Mouse (Mus musculus): ENCODE results near the gene Mrpl38.
"Not testable (repeated sequence)": the region's sequence is repeated elsewhere in the genome, so short reads cannot be mapped to it uniquely, and the experiment has no call there.

The Mrpl38 gene

DNA sequence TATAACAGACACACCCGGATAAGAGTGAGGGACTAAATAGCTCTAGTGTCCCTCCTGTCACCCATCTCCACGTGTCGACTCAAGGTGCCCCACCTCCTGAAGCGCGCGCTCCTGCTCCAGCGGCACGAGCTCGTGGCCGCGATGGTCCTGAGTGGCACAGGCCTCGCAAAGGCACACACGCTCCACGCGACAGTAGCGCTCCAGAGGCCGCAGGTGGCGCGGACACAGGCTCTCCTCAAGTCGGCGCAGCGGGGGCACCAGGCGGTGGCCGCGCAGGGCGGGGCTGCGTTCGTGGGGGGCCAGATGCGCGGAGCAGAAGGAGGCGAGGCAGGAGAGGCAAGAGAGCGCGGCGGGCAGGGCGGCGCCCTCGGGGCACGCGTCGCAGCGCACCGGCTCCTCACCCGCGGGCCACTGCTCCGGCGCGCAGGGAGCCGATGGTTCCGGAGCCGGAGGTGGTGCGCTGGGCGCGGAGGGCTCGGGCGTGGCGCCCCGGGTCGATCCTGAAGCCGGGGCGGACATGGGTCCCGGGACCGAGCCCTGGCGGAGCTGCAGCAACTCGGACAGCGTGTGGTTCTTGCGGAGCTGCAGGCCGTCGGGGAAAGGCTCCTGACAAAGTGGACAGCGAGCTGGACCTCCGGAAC lies 29.1 kb downstream of the Mrpl38 start:
- peak; percentile 97 for DNase-seq

DNA sequence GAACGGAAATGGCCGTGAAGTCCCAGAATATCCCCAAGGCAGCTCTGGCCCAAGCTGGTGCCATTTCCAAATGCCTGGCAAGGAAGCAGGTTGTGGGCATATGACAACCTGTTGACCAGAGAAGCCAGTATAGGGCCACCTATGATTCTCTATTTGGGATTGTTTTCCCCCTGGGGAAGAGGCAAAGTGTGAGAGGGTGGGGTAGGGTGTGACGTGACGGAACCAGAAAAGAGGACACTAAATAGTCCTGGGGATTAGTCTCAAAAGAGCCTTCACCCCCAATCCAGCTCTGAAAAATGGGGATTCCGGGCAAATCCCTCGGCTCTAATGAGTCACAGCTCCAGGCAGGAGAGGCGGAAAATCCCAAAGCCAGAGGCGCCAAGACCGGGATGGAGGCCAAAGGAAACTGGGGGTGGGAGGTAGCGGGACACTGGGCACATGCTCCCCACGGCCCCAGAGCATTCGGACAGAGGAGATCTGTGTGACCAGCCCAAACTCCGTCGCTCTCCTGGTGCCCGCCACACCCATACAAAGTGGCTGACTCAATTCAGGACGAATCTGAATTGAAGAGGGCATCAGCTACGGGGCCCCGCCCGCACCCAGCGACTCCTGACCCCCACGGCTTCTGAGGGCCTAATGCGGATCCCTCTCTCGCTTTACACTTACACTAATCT lies 30.1 kb downstream of the Mrpl38 start:
- DNase-seq = peak; percentile 99

- DNase-seq = peak; percentile 96
Measured at GRCm38 (mm10) chr11:116107777-116108285, 30.8 kb downstream of the Mrpl38 start.

DNA sequence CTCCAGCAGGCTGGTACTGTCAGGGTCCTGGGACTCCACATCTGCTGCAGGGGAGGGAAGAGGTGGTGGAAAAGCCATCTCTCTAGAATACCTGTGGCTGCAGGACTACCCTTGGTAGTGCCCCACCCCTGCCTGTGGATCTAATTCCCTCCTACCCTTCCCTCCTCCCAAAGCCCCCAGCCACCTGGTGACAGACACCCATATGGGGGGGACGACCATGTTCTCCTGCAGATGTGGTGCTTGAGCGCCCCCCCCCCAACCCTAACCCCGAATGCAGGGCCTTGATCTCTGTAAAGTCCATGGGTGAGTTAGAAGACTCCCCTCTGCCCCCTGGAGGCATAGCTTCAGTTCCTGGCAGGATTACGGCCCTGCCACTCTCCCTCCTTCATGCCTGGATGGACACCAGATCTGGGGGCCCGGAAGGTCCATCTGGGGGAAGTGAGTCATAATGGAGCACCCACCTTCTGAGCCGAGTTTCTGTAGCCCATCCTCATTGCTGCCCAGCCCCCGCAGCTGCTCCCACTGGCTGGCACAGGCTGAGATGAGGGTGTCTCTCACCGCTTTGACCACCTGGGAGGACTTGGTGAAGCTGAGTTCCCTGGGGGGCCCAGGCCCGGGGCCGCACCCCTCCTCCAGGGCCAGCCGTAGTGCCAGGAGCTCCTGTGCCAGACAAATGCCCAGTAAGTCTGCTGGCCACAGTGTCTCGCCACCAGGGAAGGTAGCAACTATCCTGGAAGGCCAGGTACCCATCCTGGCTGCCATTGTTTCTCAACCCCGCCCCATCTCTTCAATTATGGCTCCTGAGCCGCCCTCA lies 31.5 kb downstream of the Mrpl38 start:
- peak; percentile 97 for DNase-seq

- DNase-seq = peak; percentile 95
Measured at GRCm38 (mm10) chr11:116106154-116106962, 32.3 kb downstream of the Mrpl38 start.

- DNase-seq = no peak
Measured at GRCm38 (mm10) chr11:116105065-116105464, 33.6 kb downstream of the Mrpl38 start.

GRCm38 (mm10) chr11:116104006-116104646 lies 34.5 kb downstream of the Mrpl38 start:
- DNase-seq = peak; percentile 100

DNA sequence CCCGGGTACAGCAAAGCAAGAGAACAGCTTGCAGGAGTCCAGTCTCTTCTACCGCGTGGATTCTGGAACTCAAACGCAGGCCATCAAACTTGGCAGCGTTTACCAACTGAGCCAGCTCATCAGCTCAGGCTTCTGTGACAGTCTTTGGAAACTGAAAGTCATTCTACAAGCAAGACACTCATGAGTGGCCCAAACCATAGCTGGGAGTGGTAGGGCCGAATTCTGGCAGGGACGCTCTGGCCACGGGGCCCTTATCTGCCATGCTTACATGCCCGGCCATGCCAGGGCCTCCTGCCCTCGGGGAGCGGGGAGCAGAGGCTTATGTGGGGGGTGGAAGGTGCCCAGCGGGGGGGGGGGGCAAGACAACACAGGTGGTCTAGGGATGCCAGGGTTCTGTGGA lies 35.1 kb downstream of the Mrpl38 start:
- no peak for DNase-seq

- DNase-seq = no peak
Measured at GRCm38 (mm10) chr11:116102472-116102871, 36.2 kb downstream of the Mrpl38 start.

DNA sequence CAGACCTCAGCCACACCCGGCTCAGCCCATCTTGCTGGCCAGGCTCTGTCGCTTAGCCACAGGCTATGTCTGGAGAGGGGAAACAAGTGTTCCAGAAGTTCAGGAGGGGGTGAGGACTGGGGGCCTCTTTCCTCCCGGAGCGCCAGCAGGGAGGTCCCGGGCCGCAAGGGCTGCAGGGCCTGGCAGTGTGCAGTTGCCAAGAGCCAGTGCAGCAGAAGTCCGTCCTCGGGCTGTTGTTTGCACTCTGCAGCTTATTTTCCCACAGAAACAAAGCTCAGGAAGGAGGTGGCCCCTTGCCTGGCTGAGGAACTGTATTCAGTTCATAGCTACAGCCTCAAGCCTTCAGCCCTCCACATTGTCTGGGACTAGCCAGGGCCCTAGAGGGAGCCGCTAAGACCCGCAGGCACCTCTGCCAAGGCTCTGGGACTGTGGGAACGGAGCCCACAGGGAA lies 36.7 kb downstream of the Mrpl38 start:
- DNase-seq = peak; percentile 99

DNA sequence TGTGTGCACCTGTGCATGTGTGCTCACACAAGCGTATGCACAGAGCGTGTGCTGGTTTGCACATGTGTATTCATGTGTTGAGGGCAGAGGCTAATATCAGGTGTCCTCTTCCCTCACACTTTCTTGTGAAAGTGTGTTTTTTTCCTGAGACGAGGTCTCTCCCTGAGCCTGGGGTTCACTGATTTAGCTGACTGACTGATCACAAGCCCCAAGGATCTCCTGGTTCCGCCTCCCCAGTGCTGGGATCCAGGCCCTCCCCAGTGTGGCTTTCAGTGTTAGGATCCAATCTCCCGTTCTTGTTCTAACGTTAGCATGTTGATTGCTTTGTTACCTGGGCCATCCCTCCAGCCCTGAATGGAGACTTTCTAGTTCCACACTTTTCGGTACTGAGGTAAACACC lies 37.8 kb downstream of the Mrpl38 start:
- DNase-seq = peak; percentile 92

GRCm38 (mm10) chr11:116100385-116100784 lies 38.3 kb downstream of the Mrpl38 start:
- peak; percentile 100 for DNase-seq

- DNase-seq = peak; percentile 89
Measured at GRCm38 (mm10) chr11:116099462-116099861, 39.2 kb downstream of the Mrpl38 start.

DNA sequence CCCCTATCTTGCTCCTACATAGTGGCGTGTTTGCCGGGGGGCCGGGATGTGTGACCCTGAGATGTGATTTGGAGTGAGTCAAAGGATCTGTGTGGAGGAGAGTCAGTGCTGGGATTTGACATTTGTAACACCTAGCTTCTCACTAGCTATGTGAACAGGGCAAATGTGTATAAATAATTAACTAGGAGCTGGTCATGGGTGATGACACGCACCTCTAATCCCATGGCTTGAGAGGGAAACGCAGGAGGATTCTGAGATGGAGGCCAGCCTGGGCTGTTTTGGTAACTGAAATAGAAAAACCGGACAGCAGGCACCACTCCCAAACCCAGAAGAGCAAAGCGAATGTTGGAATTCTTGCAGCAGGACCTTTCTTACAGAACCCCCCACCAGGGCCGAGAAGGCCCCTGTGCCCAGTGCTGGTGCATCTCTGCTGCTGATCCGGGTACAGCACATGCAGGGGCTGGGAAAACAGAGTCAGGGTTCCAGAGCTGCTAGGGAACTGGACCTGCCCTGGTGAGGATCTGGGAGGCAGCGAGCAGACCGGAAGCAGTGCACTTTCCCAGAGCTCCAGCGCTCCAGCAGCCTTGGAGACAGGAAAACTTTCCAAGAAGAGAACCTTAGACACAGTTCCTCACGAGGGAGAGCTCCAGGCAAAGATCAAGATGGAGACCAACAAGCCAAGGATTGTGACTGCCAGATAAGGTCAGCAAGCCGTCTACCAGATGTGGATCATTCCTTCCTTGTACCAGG lies 39.8 kb downstream of the Mrpl38 start:
- peak; percentile 97 for DNase-seq

DNA sequence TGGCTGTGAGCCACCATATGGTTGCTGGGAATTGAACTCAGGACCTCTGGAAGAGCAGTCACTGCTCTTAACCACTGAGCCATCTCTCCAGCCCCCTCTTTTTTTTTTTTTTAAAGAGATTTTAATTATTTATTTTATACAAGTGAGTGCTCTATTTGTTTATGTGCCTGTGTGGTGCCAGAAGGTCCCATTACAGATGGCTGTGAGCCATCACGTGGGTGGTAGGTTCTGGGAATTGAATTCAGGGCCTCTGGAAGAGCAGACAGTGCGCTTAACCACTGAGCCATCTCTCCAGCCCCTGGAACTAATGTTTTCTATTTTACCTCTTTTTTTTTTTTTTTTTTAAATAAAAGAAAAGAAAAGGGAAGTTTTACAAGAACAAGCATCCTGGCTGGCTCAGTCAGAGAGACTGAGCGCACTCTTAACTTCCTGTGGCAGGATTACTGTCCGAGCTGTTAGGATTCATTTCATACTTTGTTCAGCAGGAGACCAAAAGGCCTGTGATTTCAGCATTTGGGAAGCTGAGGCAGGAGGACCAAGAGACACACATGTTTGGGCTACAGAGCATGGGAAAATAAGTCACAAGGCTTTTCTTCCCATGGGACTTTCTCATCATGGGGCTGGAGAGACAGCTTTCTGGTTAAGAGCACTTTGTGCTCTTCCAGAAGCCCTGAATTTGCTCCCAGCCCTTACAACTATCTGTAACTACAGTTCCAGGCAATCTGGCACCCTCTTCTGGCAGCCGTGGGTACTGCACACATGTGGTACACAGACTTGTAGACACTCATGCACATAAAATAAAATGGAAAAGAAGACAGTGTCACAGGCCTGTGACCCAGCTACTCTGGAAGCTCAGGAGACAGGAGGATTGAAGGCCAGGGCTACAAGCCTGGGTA lies 42.2 kb downstream of the Mrpl38 start:
- peak; percentile 90 for DNase-seq

- DNase-seq = peak; percentile 97
Measured at GRCm38 (mm10) chr11:116095573-116095972, 43.1 kb downstream of the Mrpl38 start.

DNA sequence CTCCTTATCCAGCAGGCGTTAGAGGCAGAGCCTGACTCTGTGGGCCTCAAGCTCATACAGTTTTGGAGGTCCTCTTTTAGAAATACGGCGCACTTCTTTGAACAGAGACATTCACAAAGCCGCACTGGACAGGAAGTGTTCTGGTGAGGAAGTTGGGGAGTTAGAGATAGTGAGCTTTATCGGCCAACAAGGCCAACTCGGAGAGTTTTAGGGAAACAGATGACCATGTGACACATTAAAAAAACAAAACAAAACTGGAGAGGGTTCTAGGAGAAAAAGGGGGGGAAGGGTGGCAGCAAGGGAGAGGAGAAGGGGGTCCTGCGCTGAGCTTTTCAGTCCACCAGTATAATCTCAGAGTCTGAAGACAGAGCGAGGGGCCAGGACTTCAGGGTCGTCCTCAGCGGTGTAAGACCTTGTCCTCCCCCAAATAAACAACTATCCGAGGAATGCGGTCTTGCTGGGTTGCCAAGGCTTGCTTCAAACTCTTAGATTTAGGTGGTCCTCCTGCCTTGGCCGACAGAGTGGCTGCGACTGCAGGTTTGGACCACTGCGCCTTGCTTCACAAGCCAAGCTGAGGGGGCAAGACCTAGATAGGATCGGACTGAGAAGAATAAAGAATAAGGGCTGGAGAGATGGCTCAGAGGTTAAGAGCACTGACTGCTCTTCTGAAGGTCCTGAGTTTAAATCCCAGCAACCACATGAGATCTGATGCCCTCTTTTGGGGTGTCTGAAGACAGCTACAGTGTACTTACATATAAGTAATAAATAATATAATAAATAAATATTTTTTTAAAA lies 44.7 kb downstream of the Mrpl38 start:
- DNase-seq = peak; percentile 97

DNA sequence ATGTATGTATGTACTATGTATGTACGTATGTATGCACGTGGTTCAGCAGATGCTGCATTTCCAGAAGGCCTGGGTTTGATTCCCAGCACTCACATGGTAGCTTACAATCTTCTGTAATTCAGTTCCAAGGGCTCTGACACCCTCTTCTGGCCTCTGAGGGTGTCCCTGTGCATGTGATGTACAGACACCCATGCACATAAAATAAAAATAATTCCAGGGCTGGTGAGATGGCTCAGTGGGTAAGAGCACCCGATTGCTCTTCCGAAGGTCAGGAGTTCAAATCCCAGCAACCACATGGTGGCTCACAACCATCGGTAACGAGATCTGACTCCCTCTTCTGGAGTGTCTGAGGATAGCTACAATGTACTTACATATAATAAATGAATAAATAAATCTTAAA lies 45.7 kb downstream of the Mrpl38 start:
- DNase-seq = not testable (repeated sequence)

DNA sequence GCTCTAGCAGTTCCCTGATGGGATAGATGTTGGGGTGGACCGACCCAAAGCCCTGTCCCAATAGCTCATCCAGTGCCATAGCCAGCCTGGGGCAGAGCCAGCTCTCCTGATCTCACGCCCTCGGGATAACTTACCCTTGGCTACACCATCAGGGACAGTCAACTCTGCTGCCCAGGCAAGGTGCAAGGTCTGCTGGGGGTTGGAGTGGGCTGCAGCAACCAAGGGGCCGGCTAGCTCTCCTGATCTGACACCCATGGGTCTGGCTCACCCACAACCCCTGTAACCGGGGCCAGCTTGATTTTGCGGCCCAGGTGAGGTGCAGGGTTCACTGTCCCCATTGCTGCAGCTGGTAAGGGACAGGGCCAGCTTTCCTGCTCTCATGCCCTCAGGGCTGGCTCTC lies 47.1 kb downstream of the Mrpl38 start:
- DNase-seq = no peak
